Mouse (Mus musculus): Measurements from ENCODE around the gene Umad1. TPM values are rescaled to one million over a fixed set of nuclear protein-coding genes. Genes with fewer than 3 reads are reported as not detected.

Umad1 gene
- polyA plus RNA-seq, 1 experiment from 2014 or later: 24.0 TPM

- H3K4me1 ChIP-seq (replicated peaks; ENCODE audit: control insufficient read depth, insufficient read depth, low read length): no peaks in the 10 kb centered on the region
- no peak overlapping the region for H3K4me3 ChIP-seq (ENCODE audit: low read depth, low read length)
- no peak for ATAC-seq
- no peak overlapping the region for H3K4me2 ChIP-seq (replicated peaks; ENCODE audit: low read depth)
- H3K27ac ChIP-seq (ENCODE audit: low read depth, low read length): no peak overlapping the region
- H3K9me3 ChIP-seq (ENCODE audit: control insufficient read depth): no peaks in the 10 kb centered on the region
- WGBS: 83% methylated on average over 9 of the region's 9 CpGs
- H3K36me3 ChIP-seq (ENCODE audit: control insufficient read depth, insufficient read depth): no peaks in the 10 kb centered on the region
- no peaks in the 10 kb centered on the region for H3K27me3 ChIP-seq (replicated peaks; ENCODE audit: control insufficient read depth, insufficient read depth, low read length)
- no peak overlapping the region for H3K9ac ChIP-seq (ENCODE audit: low read depth, low read length)
- TF ChIP-seq CTCF (IDR thresholded peaks at IDR 0.05; ENCODE audit: low read depth): no peak
Observed at GRCm38 (mm10) chr6:8336487-8337390, 77.7 kb downstream of the Umad1 start.

GRCm38 (mm10) chr6:8339453-8339852 lies 80.4 kb downstream of the Umad1 start:
- H3K4me1 ChIP-seq (replicated peaks; ENCODE audit: control insufficient read depth, insufficient read depth, low read length): 0 out of 2 replicates have a peak, but pooled peaks cover 3% of the 10 kb centered on the region
- no peak for ATAC-seq
- no peak for TF ChIP-seq CTCF (IDR thresholded peaks at IDR 0.05; ENCODE audit: low read depth)
- WGBS: 88% methylated on average over 6 of the region's 6 CpGs
- H3K4me3 ChIP-seq (ENCODE audit: low read depth, low read length): no peak overlapping the region
- no peak overlapping the region for H3K4me2 ChIP-seq (replicated peaks; ENCODE audit: low read depth)
- no peak overlapping the region for H3K27ac ChIP-seq (ENCODE audit: low read depth, low read length)
- H3K9me3 ChIP-seq (ENCODE audit: control insufficient read depth): no peaks in the 10 kb centered on the region
- no peaks in the 10 kb centered on the region for H3K36me3 ChIP-seq (ENCODE audit: control insufficient read depth, insufficient read depth)
- no peak overlapping the region for H3K9ac ChIP-seq (ENCODE audit: low read depth, low read length)
- no peaks in the 10 kb centered on the region for H3K27me3 ChIP-seq (replicated peaks; ENCODE audit: control insufficient read depth, insufficient read depth, low read length)

GRCm38 (mm10) chr6:8343271-8343670 lies 84.2 kb downstream of the Umad1 start:
- Histone ChIP-seq H3K27ac (ENCODE audit: low read depth, low read length) (no peak overlapping the region), H3K4me2 (replicated peaks; ENCODE audit: low read depth) (peak overlapping the region; percentile 24; the same call in 1 of the 2 replicates), H3K9ac (ENCODE audit: low read depth, low read length) (no peak overlapping the region), H3K9me3 (ENCODE audit: control insufficient read depth) (no peaks in the 10 kb centered on the region), H3K27me3 (replicated peaks; ENCODE audit: control insufficient read depth, insufficient read depth, low read length) (no peaks in the 10 kb centered on the region), H3K4me1 (replicated peaks; ENCODE audit: control insufficient read depth, insufficient read depth, low read length) (0 out of 2 replicates have a peak, but pooled peaks cover 3% of the 10 kb centered on the region), H3K36me3 (ENCODE audit: control insufficient read depth, insufficient read depth) (no peaks in the 10 kb centered on the region), H3K4me3 (ENCODE audit: low read depth, low read length) (no peak overlapping the region)
- peak; percentile 11; the same call in 1 of the 2 replicates for TF ChIP-seq CTCF (IDR thresholded peaks at IDR 0.05; ENCODE audit: low read depth)
- peak; percentile 38; the same call in 1 of the 2 replicates for ATAC-seq
- 57% methylated on average over 4 of the region's 4 CpGs for WGBS

GRCm38 (mm10) chr6:8345219-8345856 lies 86.2 kb downstream of the Umad1 start:
- Histone ChIP-seq H3K4me1 (replicated peaks; ENCODE audit: control insufficient read depth, insufficient read depth, low read length) (0 out of 2 replicates have a peak, but pooled peaks cover 3% of the 10 kb centered on the region), H3K4me3 (ENCODE audit: low read depth, low read length) (no peak overlapping the region), H3K4me2 (replicated peaks; ENCODE audit: low read depth) (no peak overlapping the region), H3K27ac (ENCODE audit: low read depth, low read length) (no peak overlapping the region), H3K9ac (ENCODE audit: low read depth, low read length) (no peak overlapping the region), H3K36me3 (ENCODE audit: control insufficient read depth, insufficient read depth) (no peaks in the 10 kb centered on the region), H3K27me3 (replicated peaks; ENCODE audit: control insufficient read depth, insufficient read depth, low read length) (no peaks in the 10 kb centered on the region), H3K9me3 (ENCODE audit: control insufficient read depth) (no peaks in the 10 kb centered on the region)
- TF ChIP-seq CTCF (IDR thresholded peaks at IDR 0.05; ENCODE audit: low read depth): no peak
- whole genome bisulfite sequencing: 73% methylated on average over 5 of the region's 5 CpGs
- no peak for ATAC-seq

DNA sequence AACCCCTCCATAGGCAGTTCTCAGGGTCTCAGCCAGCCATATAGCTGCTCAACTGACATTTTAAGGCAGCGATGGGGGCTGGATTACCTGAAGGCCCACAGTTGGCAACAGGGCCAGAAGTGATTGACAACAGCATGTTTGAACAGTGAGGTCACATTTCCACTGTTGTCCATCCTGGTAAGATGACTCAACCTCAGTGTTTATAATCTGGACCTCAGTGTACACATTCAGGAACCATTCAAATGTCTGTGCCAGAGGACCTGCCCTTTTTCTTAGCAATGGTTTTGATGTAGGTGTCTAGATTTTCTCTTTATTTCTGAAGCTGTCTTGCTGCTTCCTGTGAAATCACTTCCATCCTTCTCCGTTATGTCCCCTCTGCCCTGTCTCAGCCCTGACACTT lies 88.1 kb downstream of the Umad1 start:
- no peak for ATAC-seq
- Histone ChIP-seq H3K4me1 (replicated peaks; ENCODE audit: control insufficient read depth, insufficient read depth, low read length) (0 out of 2 replicates have a peak, but pooled peaks cover 3% of the 10 kb centered on the region), H3K27me3 (replicated peaks; ENCODE audit: control insufficient read depth, insufficient read depth, low read length) (no peaks in the 10 kb centered on the region), H3K4me2 (replicated peaks; ENCODE audit: low read depth) (no peak overlapping the region), H3K27ac (ENCODE audit: low read depth, low read length) (no peak overlapping the region), H3K9me3 (ENCODE audit: control insufficient read depth) (no peaks in the 10 kb centered on the region), H3K4me3 (ENCODE audit: low read depth, low read length) (no peak overlapping the region), H3K36me3 (ENCODE audit: control insufficient read depth, insufficient read depth) (no peaks in the 10 kb centered on the region), H3K9ac (ENCODE audit: low read depth, low read length) (no peak overlapping the region)
- no peak for TF ChIP-seq CTCF (IDR thresholded peaks at IDR 0.05; ENCODE audit: low read depth)
- 67% methylated on average over 2 of the region's 2 CpGs for WGBS

GRCm38 (mm10) chr6:8348344-8348743 lies 89.3 kb downstream of the Umad1 start:
- 88% methylated on average over 1 of the region's 1 CpGs for WGBS
- H3K4me3 ChIP-seq (ENCODE audit: low read depth, low read length): no peak overlapping the region

More at GRCm38 (mm10) chr6:8348344-8348743, 89.3 kb downstream of the Umad1 start:
- TF ChIP-seq CTCF (IDR thresholded peaks at IDR 0.05; ENCODE audit: low read depth): no peak
- H3K36me3 ChIP-seq (ENCODE audit: control insufficient read depth, insufficient read depth): no peaks in the 10 kb centered on the region
- H3K9ac ChIP-seq (ENCODE audit: low read depth, low read length): no peak overlapping the region
- H3K4me1 ChIP-seq (replicated peaks; ENCODE audit: control insufficient read depth, insufficient read depth, low read length): 0 out of 2 replicates have a peak, but pooled peaks cover 3% of the 10 kb centered on the region
- no peaks in the 10 kb centered on the region for H3K9me3 ChIP-seq (ENCODE audit: control insufficient read depth)
- no peak overlapping the region for H3K4me2 ChIP-seq (replicated peaks; ENCODE audit: low read depth)
- no peaks in the 10 kb centered on the region for H3K27me3 ChIP-seq (replicated peaks; ENCODE audit: control insufficient read depth, insufficient read depth, low read length)
- H3K27ac ChIP-seq (ENCODE audit: low read depth, low read length): no peak overlapping the region
- ATAC-seq: no peak

All from intestine, postnatal 0 days (tissue).